Mouse (Mus musculus): ENCODE data around the gene Tgfa.

- TF ChIP-seq POLR2A (IDR thresholded peaks at IDR 0.05; ENCODE audit: borderline replicate concordance, extremely low read depth, insufficient read depth, insufficient read length, poor library complexity, severe bottlenecking) (no peak), CTCF (IDR thresholded peaks at IDR 0.05; ENCODE audit: borderline replicate concordance, extremely low read depth, insufficient read depth, insufficient read length) (no peak)
These were observed 100.4 kb downstream of the Tgfa start for GRCm38 (mm10) chr6:86295451-86295850.
